Mouse (Mus musculus) regulatory T cell (primary cell): ENCODE data around the gene Auts2.
"Not testable (repeated sequence)": the region's sequence is repeated elsewhere in the genome, so short reads cannot be mapped to it uniquely, and the experiment has no call there.

Experiments used
- in situ Hi-C: fragments of 300-600 bp; cut with MboI, MseI; formaldehyde crosslinking; loops from one replicate; pipeline ENCODE4 v1.15.1; 2025; ENCODE audit warnings: high pct_unique_total_duplicates

Auts2 gene

GRCm38 (mm10) chr5:132543118-132544071 is at the start of gene Auts2:
Auts2 (minus strand) TSS chr5:132543344.
- in situ Hi-C loops: no loop called here

GRCm38 (mm10) chr5:132591721-132592695 is 48.9 kb upstream of the Auts2 start:
- in situ Hi-C loops: no loop called here

- in situ Hi-C loops: no loop called here
Measured at GRCm38 (mm10) chr5:132579774-132580173, 36.6 kb upstream of the Auts2 start.

GRCm38 (mm10) chr5:132560771-132561170 is 17.6 kb upstream of the Auts2 start:
- in situ Hi-C loops: not testable (repeated sequence)

- in situ Hi-C loops: no loop called here
Measured at GRCm38 (mm10) chr5:132545761-132546160, 2.6 kb upstream of the Auts2 start.

GRCm38 (mm10) chr5:132544176-132544995 is 1.2 kb upstream of the Auts2 start:
- in situ Hi-C loops: no loop called here

GRCm38 (mm10) chr5:132542381-132543020 is 643 bp downstream of the Auts2 start:
- in situ Hi-C loops: no loop called here

GRCm38 (mm10) chr5:132541951-132542350 is 1.2 kb downstream of the Auts2 start:
- in situ Hi-C loops: no loop called here

GRCm38 (mm10) chr5:132541371-132541931 is 1.7 kb downstream of the Auts2 start:
- in situ Hi-C loops: no loop called here

- in situ Hi-C loops: no loop called here
Measured at GRCm38 (mm10) chr5:132540841-132541311, 2.3 kb downstream of the Auts2 start.

- in situ Hi-C loops: no loop called here
Measured at GRCm38 (mm10) chr5:132537475-132537874, 5.7 kb downstream of the Auts2 start.

- in situ Hi-C loops: no loop called here
Measured at GRCm38 (mm10) chr5:132526395-132526794, 16.7 kb downstream of the Auts2 start.

GRCm38 (mm10) chr5:132521358-132521873 is 21.7 kb downstream of the Auts2 start:
- in situ Hi-C loops: no loop called here

GRCm38 (mm10) chr5:132517879-132518278 is 25.3 kb downstream of the Auts2 start:
- in situ Hi-C loops: no loop called here

- in situ Hi-C loops: no loop called here
Measured at GRCm38 (mm10) chr5:132514521-132514920, 28.6 kb downstream of the Auts2 start.

- in situ Hi-C loops: no loop called here
Measured at GRCm38 (mm10) chr5:132513206-132513605, 29.9 kb downstream of the Auts2 start.

GRCm38 (mm10) chr5:132509464-132509885 is 33.7 kb downstream of the Auts2 start:
- in situ Hi-C loops: no loop called here

GRCm38 (mm10) chr5:132504893-132505292 is 38.3 kb downstream of the Auts2 start:
- in situ Hi-C loops: no loop called here

- in situ Hi-C loops: no loop called here
Measured at GRCm38 (mm10) chr5:132503431-132503830, 39.7 kb downstream of the Auts2 start.

- in situ Hi-C loops: no loop called here
Measured at GRCm38 (mm10) chr5:132502036-132502435, 41.1 kb downstream of the Auts2 start.
